Mouse (Mus musculus): ENCODE results near the gene Dcst2.

Dcst2 gene

DNA sequence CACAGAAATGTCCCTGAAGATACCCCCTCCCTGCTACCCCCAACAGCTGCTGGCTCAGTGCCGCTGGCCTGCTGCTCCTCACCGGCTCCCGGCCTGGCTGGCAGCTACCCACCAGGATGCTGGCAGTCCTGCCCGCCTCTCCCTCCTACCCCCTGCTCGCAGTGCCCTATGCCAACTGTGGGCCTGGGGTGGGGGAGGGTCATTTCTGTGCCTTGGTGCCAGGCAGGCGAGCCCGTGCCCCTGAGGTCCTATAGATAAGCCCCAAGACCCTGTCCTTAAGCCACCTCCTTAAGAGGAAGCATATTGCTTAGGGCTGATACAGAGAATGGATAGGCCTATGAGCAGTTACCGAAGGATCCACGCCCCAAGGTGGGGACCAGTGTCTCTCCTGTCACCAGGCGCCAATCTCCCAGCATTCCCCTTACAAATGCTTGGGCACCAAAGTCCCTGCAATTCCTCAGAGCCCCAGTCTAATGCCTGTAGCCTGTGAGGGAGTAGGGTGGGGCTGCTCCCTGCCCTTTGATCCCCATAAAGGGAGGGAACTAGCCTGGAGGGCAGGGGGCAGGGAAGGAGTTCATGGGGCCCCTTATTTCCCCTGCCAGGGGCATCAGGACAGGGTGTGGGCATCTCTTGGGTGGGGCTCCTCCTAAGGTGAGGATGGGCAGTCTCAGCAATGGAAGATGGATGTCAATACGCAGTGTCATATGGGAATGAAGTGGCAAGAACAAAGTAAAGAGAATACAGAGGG is 26.5 kb downstream of the Dcst2 start:
- no peak for DNase-seq (ENCODE audit: low spot score)

DNA sequence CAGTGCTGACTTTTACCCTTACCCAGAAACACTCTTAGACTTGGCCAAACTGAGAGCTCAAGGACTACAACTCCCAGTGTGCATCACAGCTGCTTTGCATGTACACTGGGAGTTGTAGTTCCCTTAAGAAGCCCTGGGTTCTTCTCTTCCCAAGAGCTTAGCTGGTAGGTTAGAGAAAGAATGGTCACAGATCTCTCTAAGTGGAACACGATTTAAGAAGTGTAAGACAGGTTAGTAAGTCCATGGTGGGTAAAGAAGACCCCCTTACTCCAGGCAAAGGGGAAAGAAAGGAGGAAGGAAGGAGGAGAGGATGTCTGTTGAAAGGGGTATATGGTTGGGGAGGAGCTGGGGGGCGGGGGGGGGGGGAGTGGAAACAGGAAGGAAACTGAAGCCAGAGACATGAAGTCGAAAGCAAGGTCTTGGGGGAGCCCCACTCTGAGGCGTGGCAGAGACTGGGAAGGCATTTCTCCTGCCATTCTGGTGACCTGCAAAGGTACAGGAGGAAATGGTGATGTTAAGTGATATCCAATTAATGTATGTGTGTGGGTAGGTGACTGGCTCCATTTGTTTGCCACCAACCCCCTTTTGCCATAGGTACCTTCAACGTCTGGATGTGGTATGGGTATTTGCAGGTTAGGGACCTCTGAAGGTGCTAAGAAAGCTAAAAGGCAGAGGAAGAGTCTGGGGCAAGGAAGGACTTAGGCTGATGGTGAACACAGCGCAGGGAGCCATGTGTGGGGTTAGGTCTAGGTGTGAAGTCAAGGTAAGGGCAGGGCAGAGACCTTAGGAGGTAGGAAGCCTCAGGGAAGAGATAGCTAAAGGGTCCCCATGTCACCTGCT is 27.3 kb downstream of the Dcst2 start:
- DNase-seq (ENCODE audit: low spot score): no peak

DNA sequence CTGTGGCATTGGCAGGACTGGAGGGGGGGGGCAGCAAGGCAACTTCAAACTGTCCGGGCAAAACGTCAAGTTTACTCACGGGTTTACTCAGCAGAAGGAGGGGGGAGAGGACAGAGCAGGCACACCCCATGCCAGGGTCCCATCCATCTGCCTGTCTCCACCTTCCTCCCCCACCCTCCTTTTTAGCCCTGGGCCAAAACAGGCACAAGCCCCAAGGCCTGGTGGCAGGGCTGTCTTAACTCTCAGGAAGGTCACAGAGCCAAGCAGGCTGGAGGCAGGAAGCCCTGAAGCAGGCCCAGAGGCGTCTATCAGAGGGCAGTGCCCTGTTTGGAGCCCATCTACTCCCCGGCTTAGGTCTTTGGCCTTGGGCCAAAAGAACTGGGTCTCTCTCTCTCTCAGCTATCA is 28.3 kb downstream of the Dcst2 start:
- DNase-seq (ENCODE audit: low spot score): no peak

DNA sequence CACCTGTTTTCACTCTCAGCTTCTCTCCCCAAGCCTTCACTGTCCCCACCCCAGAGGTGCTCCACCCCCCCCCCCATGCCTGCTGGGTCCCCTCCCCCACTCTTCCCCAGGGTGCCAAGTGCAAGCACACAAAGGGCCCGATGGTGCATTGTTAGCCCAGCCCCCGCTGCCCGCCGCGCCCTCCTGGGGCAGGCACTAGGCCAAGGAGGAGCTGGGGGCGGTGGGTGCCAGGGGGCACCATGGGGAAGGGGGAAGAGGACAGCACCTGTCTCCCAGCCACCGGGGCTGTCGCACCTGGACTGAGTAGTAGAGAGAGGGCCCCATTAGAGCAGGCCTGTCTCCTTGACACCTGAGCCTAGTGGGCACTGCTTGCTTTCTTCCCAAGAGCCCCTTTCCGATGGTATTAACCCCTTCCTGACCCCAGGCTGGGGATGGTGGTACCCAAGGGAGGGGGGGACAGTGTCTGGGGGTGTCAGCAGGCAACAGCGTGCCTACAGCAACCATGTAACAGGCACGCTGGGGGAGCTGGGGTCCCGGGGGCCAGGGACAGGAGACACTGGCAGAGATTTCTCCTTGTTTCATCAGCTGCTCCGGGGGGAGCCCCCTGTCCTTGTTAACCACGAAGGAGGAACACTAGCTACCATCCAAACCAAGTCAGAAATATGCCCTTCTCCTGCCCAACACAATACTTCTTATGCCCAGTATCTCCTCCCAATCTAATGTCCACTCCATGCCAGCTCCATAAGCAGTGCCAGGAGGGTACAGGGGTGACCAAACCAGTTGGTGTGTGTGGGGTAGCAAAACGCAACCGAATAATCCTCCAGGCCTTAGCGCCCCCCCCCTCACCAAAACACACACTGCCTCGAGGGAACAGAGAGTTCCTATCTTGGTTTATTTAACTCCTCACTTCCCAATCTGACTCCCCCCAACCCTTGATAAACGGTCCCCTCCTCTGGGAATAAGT is 29.2 kb downstream of the Dcst2 start:
- DNase-seq (ENCODE audit: low spot score): no peak

- DNase-seq (ENCODE audit: low spot score): no peak
These were observed 30.1 kb downstream of the Dcst2 start for GRCm38 (mm10) chr3:89391663-89392511.

DNA sequence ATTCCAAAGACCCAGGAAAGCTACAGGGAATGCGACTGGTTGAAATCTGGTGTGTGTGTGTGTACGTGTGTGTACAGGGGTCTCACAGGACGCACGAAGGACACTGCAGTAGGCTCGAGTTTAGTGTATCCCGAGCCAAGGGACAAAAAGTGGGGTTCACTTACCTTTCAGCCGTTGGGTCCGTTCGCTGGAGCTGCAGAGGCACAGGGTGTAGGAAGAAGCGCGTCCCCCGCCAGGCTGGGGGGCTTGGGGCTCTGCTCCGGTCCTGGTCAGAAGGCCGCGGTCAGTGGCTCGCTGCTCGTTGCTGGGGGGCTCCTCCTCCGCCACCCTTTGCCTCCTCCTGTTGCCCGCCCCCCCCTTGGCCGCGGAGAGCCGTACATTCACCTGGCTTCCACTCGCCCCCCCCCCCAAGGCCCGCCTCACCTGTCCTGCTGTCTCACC is 31.1 kb downstream of the Dcst2 start:
- no peak for DNase-seq (ENCODE audit: low spot score)

DNA sequence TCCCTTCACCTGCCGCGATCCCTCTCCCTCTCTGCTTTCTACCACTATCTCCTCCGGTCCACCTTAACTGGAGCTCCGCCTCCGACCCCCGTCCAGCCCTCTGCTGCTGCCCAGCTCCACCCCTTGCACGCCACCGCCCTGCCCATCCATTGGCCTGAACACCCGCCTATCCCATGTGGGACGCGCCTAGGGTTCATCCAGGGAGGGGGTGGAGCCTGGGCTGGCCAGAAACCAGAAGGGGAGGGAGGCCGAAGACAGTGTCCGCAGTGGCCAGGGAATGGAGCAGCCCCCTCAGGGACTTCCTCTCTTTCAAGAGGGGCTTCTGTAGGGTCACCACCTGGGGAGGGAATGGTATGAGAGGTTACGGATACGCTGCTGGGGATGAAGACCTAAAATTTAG is 31.8 kb downstream of the Dcst2 start:
- peak; percentile 93 for DNase-seq (ENCODE audit: low spot score)

- DNase-seq (ENCODE audit: low spot score): no peak
These were observed 32.5 kb downstream of the Dcst2 start, which contains the start of gene Zbtb7b for GRCm38 (mm10) chr3:89394006-89394893. Gene Zbtb7b (minus strand): TSS chr3:89394776.

- DNase-seq (ENCODE audit: low spot score): no peak
These were observed 33.1 kb downstream of the Dcst2 start for GRCm38 (mm10) chr3:89394894-89395256.

DNA sequence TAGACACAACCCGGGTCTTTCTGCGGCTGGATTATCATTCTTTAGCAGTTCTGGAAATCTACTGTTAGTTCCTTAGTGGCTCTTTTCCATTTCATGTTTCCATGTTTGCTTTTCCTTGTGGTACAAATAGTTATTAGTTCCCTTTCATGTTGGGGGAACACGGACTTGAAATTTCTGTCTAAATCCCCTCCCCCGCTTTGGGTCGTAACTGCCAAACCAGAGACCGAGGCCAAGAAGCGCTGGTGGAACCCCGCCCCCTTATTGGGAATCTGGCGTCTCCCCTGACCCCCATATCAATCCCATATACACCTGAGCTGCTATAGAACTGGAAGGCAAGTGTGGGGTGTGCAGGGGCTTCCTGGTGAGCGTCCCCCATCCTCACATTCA is 33.6 kb downstream of the Dcst2 start:
- DNase-seq (ENCODE audit: low spot score): no peak

- no peak for DNase-seq (ENCODE audit: low spot score)
These were observed 34.3 kb downstream of the Dcst2 start for GRCm38 (mm10) chr3:89395806-89396653.

DNA sequence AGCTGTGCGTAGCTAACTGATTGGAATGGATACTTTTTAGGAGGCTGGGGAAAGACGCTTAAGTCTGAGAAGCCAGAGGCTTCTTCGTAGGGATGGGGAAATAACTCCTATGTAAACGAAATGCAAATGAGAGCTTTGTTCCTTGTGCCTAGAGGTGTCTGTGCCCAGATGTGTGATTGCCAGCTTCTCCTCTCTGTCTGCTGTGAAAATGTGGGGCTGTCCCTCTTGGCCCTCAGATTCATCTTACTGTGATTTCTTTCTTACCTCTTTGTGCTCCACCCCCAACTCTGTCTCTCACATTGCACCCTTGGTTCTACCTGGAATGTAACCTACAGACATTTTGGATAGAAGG is 34.9 kb downstream of the Dcst2 start:
- no peak for DNase-seq (ENCODE audit: low spot score)

DNA sequence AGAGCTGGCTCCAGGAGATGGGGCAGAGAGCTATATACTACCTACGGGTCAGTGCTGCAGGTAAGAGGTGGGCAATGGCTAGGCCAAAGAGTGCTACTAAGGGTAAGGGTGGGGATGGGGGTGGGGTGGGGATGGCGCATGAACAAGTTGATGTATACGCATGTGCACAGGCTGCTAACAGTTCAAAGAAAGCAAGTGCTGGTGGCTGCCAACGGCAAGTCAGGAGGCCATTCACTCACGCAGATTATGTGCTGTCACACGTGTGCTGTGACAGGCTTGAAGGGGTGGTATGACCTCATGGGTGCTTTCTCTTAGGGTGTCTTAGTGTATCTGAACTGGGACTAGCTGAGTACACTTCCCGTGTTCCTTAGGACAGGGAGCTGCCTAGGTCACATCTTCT is 39.6 kb downstream of the Dcst2 start:
- no peak for DNase-seq (ENCODE audit: low spot score)

DNA sequence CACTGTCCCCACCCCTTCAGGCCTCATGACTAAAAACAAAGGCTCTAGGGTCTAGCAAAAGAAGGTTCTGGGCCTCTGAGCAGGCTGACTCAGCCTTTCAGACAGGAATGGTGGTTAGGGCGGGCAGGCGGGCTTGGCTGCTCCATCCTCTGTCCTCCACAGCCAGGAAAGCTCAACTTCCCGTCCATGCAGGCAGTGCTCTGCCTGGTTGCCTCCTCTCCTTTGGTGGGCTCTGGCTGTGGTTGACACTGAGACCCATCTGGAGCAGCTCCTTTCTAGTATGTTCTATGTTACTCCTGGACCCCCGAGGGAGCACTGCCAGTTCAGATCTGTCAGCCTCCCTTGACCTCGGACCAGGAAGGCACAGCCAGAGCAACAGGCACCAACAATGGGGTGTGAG is 40.9 kb downstream of the Dcst2 start, which contains the start of gene Lenep:
Lenep (minus strand) TSS at position 101 of the 400 bp plus-strand sequence.
- DNase-seq (ENCODE audit: low spot score): no peak

GRCm38 (mm10) chr3:89406887-89407286 is 45.1 kb downstream of the Dcst2 start:
- DNase-seq (ENCODE audit: low spot score): no peak

GRCm38 (mm10) chr3:89408448-89408847 is 46.7 kb downstream of the Dcst2 start:
- no peak for DNase-seq (ENCODE audit: low spot score)

DNA sequence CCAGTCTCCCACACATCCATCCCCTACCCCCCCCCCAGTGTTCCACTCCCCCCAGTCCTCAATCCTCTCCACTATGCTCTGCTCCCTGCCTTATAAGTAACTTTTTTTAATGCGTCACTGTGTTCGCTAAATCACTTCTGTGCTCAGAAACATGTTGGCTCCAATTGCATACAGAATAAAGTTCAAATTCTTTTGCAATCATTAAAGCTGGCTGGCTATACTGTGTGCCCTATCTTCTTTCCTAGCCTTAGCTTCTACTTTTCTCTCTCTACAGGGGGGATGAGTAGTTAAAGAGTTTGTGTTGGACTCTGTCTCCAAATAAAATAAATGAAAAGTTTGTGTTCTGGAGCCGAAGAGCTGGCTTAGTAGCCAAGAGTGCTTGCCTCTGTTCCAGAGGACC is 47.9 kb downstream of the Dcst2 start:
- no peak for DNase-seq (ENCODE audit: low spot score)

DNA sequence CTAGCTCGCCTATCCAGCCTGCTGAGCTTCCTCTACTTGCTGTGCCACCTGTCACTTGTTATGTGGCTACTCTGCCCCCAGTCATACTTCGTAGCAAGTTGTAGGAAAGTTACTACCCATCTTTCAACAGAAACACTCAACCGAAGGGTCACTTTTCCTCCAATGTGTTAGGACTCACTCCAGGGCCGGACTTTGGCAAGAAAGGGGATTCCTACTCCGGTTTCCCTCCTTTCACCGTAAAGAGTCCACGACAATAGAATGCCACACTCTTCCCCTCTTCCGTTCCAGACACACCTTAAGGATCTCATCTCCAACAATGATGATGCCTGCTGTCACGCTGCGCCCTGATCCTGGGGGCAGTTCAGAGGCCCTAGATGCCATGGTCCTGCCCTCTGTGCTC is 49.1 kb downstream of the Dcst2 start:
- DNase-seq (ENCODE audit: low spot score): no peak

Measured in left cerebral cortex, adult 11 months (tissue).